Mouse (Mus musculus): ENCODE measurements at regions not wholly inside any gene's neighbourhood (a gene's known extent, or its start where the extent isn't known, plus 50 kb on each side); places are given as distances from the start of the nearest gene placed in this dataset.

DNA sequence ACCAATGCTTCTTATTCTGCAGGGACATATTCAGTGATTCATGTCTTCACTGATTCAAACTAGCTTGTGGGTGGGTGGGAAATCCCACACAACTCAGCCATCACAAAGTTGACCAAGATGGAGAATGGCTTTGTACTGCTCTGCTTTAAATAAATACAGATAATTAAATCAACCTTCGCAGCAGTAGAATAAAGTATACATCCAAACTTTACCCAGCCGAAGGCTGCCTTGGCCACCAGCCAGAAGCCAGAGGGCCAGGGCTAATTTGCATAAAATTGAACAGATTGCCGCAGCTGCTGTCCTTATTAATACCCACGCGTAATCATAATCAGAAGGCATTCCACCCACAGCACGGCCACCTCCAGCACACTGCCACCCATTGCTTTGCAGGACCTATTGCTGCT is 623.8 kb upstream of the Fam241a start:
- no peak for TF ChIP-seq CTCF (IDR thresholded peaks at IDR 0.05; ENCODE audit: borderline replicate concordance, control insufficient read depth, extremely low read depth, insufficient read depth, low read length, poor library complexity)
- no peak for TF ChIP-seq POLR2A (IDR thresholded peaks at IDR 0.05; ENCODE audit: control insufficient read depth, extremely low read depth, insufficient read depth, low read length, poor library complexity)

Measured in thymus, adult 2 months (tissue).